Mouse (Mus musculus): ENCODE data around the gene Rsbn1l.

DNA sequence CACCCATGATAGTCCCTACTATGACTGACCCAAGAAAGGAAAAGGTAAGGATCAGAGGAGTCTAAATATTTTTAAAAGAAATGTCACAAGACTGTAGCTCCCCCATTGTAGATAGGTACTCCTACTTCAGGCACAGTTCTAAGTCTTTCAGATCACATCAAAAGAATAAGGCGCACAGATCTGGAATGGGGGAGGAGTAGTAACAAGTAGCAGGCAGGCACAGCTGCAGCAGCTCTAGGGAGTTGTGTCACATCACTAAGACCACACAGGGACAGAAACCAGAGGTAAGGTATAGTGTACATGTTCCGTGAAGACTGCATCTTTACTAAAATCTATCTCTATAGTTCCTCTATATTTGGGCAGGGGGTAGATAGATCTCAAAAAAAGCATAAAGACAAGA, 44.5 kb downstream of the Rsbn1l start:
- TF ChIP-seq CTCF (IDR thresholded peaks at IDR 0.05; ENCODE audit: low read depth) (no peak), EP300 (IDR thresholded peaks at IDR 0.05; ENCODE audit: low read depth) (no peak)
